Mouse (Mus musculus) G1E (cell line): ENCODE measurements around the gene Atoh7.

Experiments used
- CTCF ChIP-seq: IDR thresholded peaks from 2 replicates; pipeline ENCODE4 v1.5.1; 2012; ENCODE audit warnings: low read depth, low read length, inconsistent platforms, mixed read lengths
- GATA1 ChIP-seq: IDR thresholded peaks from 2 replicates; pipeline ENCODE4 v1.6.1; 2012; ENCODE audit warnings: borderline replicate concordance, low read length, inconsistent platforms, mixed read lengths
- TAL1 ChIP-seq: conservative IDR thresholded peaks from 2 replicates; pipeline ENCODE4 v1.6.1; 2012; ENCODE audit warnings: low read depth, low read length, inconsistent platforms, mixed read lengths

DNA sequence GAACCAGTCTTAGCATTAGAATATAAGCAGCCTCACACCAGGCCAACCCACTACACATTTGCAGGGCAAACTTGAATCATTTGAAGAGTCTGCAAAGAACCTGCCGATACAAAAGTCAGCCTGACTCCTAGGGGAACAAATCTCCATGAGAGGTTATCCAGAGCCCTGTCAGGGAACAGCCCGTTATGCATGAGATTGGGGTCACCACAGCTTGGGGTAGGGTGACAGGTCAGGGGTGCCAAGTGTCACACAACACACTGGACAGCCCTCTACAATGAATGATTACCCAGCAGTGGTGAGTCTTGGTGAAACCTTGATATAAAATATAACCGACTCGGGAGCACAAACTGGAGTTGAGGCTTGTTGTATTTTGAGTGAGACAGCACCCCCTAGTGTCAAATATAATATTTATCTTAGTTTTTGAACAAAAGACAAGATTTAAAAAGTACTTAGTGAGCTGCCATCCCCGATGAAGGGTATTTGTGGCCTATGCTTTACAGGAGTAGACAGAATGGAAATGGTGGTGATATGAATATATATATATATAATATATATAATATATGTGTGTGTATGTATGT, 13.7 kb downstream of the Atoh7 start:
- TF ChIP-seq CTCF (no peak), TAL1 (no peak), GATA1 (no peak)
